ENCODE assay signal across 11 mouse cellular contexts in genomic region chrX:51035678-51036209, GRCm38 (mm10). TPM values are rescaled to one million over a fixed set of nuclear protein-coding genes. Genes with fewer than 3 reads are reported as not detected.
A peak's percentile ranks its signal among the peaks of the same experiment; 100 is the strongest.
DNase-seq lines count a peak whose midpoint lies in the region; ATAC-seq and TF ChIP-seq lines count a peak whose summit lies in the region.
"Had no signal": no experiment of that assay in that cellular context is flagged by ENCODE, and none has a peak within 500 bp of the region (broad histone marks: within the 10 kb centered on the region; RNA-seq: fewer than 3 reads in every experiment).

No protein-coding gene starts in this region.

- H3K4me3 ChIP-seq in kidney, embryonic 16.5 days (ENCODE audit: low read length), result no peak overlapping the region
- H3K4me3 ChIP-seq in embryonic facial prominence, embryonic 14.5 days (ENCODE audit: low read depth, low read length), result no peak overlapping the region
- no peak overlapping the region for H3K4me3 ChIP-seq in midbrain, embryonic 14.5 days (replicated peaks; ENCODE audit: low read depth, low read length)
- no peak overlapping the region for H3K4me3 ChIP-seq in intestine, embryonic 16.5 days (ENCODE audit: low read length)
- H3K4me3 ChIP-seq: liver, embryonic 12.5 days had no signal

- DNase-seq in kidney, adult 18-20 months, result no peak
- DNase-seq in brain, embryonic 14.5 days (ENCODE audit: low read depth), result peak; percentile 49
- DNase-seq in embryonic facial prominence, embryonic 14.5 days (ENCODE audit: low spot score), result peak; percentile 82
- DNase-seq in midbrain, embryonic 14.5 days, result peak; percentile 38
- DNase-seq in adrenal gland, adult 18-20 months (ENCODE audit: low spot score in 2 of 2), result no peak
- DNase-seq in ovary, postnatal 10 days (ENCODE audit: low spot score), result no peak
- DNase-seq: cerebellum, postnatal 14 days had no signal

- no peak overlapping the region for H3K27ac ChIP-seq in kidney, embryonic 16.5 days (ENCODE audit: low read length)
- H3K27ac ChIP-seq in embryonic facial prominence, embryonic 14.5 days (replicated peaks; ENCODE audit: low read depth, low read length), result peak overlapping the region; percentile 39; the same call in 1 of the 2 replicates
- H3K27ac ChIP-seq in midbrain, embryonic 14.5 days (replicated peaks; ENCODE audit: low read depth, low read length), result no peak overlapping the region
- no peak overlapping the region for H3K27ac ChIP-seq in intestine, embryonic 16.5 days (ENCODE audit: low read length)
- H3K27ac ChIP-seq: liver, embryonic 12.5 days had no signal

- no peak for ATAC-seq in kidney, embryonic 16.5 days (ENCODE audit: low FRiP score, low TSS enrichment)
- ATAC-seq in embryonic facial prominence, embryonic 14.5 days (ENCODE audit: low read depth), result no peak
- no peak; the same call in 1 of the 2 replicates for ATAC-seq in midbrain, embryonic 14.5 days (ENCODE audit: low FRiP score, low TSS enrichment)
- ATAC-seq in intestine, embryonic 16.5 days, result no peak
- ATAC-seq: liver, embryonic 12.5 days had no signal

- H3K9ac ChIP-seq in kidney, embryonic 16.5 days (replicated peaks; ENCODE audit: low read length), result no peak overlapping the region
- H3K9ac ChIP-seq in embryonic facial prominence, embryonic 14.5 days (ENCODE audit: low read depth, low read length), result no peak overlapping the region
- H3K9ac ChIP-seq in midbrain, embryonic 14.5 days (replicated peaks; ENCODE audit: low read length), result no peak overlapping the region
- H3K9ac ChIP-seq in intestine, embryonic 16.5 days (ENCODE audit: low read depth, low read length), result no peak overlapping the region
- H3K9ac ChIP-seq: liver, embryonic 12.5 days had no signal

- H3K4me1 ChIP-seq in kidney, embryonic 16.5 days (ENCODE audit: insufficient read depth, low read length), result no peaks in the 10 kb centered on the region
- no peaks in the 10 kb centered on the region for H3K4me1 ChIP-seq in embryonic facial prominence, embryonic 14.5 days (ENCODE audit: control insufficient read depth, insufficient read depth, low read length)
- no peaks in the 10 kb centered on the region for H3K4me1 ChIP-seq in midbrain, embryonic 14.5 days (ENCODE audit: control insufficient read depth, insufficient read depth, low read length)
- H3K4me1 ChIP-seq in intestine, embryonic 16.5 days (ENCODE audit: control insufficient read depth, insufficient read depth, low read length), result no peaks in the 10 kb centered on the region
- H3K4me1 ChIP-seq: liver, embryonic 12.5 days had no signal

- no peak for TF ChIP-seq POLR2A in brain, embryonic 14.5 days (IDR thresholded peaks at IDR 0.05; ENCODE audit: borderline replicate concordance, extremely low read depth, insufficient read depth, insufficient read length, poor library complexity, severe bottlenecking)

- H3K4me2 ChIP-seq in kidney, embryonic 16.5 days (replicated peaks; ENCODE audit: low read depth, low read length), result 0 out of 2 replicates have a peak overlapping the region, but pooled peaks have one; percentile 2
- peak overlapping the region; percentile 5; the same call in 1 of the 2 replicates for H3K4me2 ChIP-seq in embryonic facial prominence, embryonic 14.5 days (ENCODE audit: low read depth, low read length)
- H3K4me2 ChIP-seq in midbrain, embryonic 14.5 days (ENCODE audit: low read length), result no peak overlapping the region; the same call in 1 of the 2 replicates
- no peak overlapping the region for H3K4me2 ChIP-seq in intestine, embryonic 16.5 days (ENCODE audit: low read depth, low read length)
- H3K4me2 ChIP-seq: liver, embryonic 12.5 days had no signal

- WGBS in kidney, embryonic 16.5 days, result 25% methylated on average over 7 of the region's 7 CpGs
- 17% methylated on average over 7 of the region's 7 CpGs for WGBS in embryonic facial prominence, embryonic 14.5 days
- 20% methylated on average over 7 of the region's 7 CpGs for WGBS in midbrain, embryonic 14.5 days
- WGBS in intestine, embryonic 16.5 days, result 24% methylated on average over 7 of the region's 7 CpGs

- H3K27me3 ChIP-seq in kidney, embryonic 16.5 days (ENCODE audit: insufficient read depth, low read length), result no peaks in the 10 kb centered on the region; the same call in 1 of the 2 replicates
- no peaks in the 10 kb centered on the region for H3K27me3 ChIP-seq in embryonic facial prominence, embryonic 14.5 days (replicated peaks; ENCODE audit: control insufficient read depth, insufficient read depth, low read length)
- H3K27me3 ChIP-seq in midbrain, embryonic 14.5 days (ENCODE audit: control insufficient read depth, insufficient read depth, low read length), result no peaks in the 10 kb centered on the region
- no peaks in the 10 kb centered on the region for H3K27me3 ChIP-seq in intestine, embryonic 16.5 days (replicated peaks; ENCODE audit: control insufficient read depth, insufficient read depth, low read length)
- H3K27me3 ChIP-seq: CH12.LX; liver, embryonic 12.5 days had no signal

- no peaks in the 10 kb centered on the region for H3K9me3 ChIP-seq in kidney, embryonic 16.5 days (ENCODE audit: low read length)
- H3K9me3 ChIP-seq in embryonic facial prominence, embryonic 14.5 days (ENCODE audit: control insufficient read depth, low read length), result no peaks in the 10 kb centered on the region
- no peaks in the 10 kb centered on the region for H3K9me3 ChIP-seq in midbrain, embryonic 14.5 days (ENCODE audit: control insufficient read depth, low read length)
- H3K9me3 ChIP-seq in intestine, embryonic 16.5 days (ENCODE audit: control insufficient read depth, low read length), result no peaks in the 10 kb centered on the region
- H3K9me3 ChIP-seq: liver, embryonic 12.5 days had no signal

- TF ChIP-seq CTCF in brain, embryonic 14.5 days (IDR thresholded peaks at IDR 0.05; ENCODE audit: borderline replicate concordance, extremely low read depth, insufficient read depth, insufficient read length), result no peak

- H3K36me3 ChIP-seq in kidney, embryonic 16.5 days (ENCODE audit: insufficient read depth, low read length), result no peaks in the 10 kb centered on the region
- H3K36me3 ChIP-seq in embryonic facial prominence, embryonic 14.5 days (ENCODE audit: control insufficient read depth, insufficient read depth, low read length), result no peaks in the 10 kb centered on the region
- no peaks in the 10 kb centered on the region for H3K36me3 ChIP-seq in midbrain, embryonic 14.5 days (ENCODE audit: control insufficient read depth, insufficient read depth, low read length)
- H3K36me3 ChIP-seq in intestine, embryonic 16.5 days (ENCODE audit: control insufficient read depth, insufficient read depth, low read length), result no peaks in the 10 kb centered on the region
- H3K36me3 ChIP-seq: liver, embryonic 12.5 days had no signal

RNA-seq across cellular contexts. Expression of gene Rap2c, which starts 17.9 kb away (rescaled TPM):
- polyA plus RNA-seq in kidney, embryonic 16.5 days (2015; fragmentation: Nextera tagmentation; extraction: Ambion mirVana), result 13.4 and 13.5 TPM in 2 replicates
- polyA plus RNA-seq in brain, embryonic 14.5 days (2012; rRNA removed), result 25.6 and 30.2 TPM in 2 replicates
- 36.0 and 38.0 TPM in 2 replicates for polyA plus RNA-seq in embryonic facial prominence, embryonic 14.5 days (2014; fragmentation: Nextera tagmentation; extraction: Ambion mirVana)
- 19.9 and 22.4 TPM in 2 replicates for polyA plus RNA-seq in midbrain, embryonic 14.5 days (2014; fragmentation: Nextera tagmentation; extraction: Ambion mirVana)
- 10 to 100 TPM; 24.9 to 30.6 TPM for total RNA-seq in adrenal gland, adult 18-20 months (2021)
- 15.5 and 17.3 TPM in 2 replicates for polyA plus RNA-seq in intestine, embryonic 16.5 days (2015; fragmentation: Nextera tagmentation; extraction: Ambion mirVana)

Comparison
In these comparisons a context has a peak if more than half of its experiments do, and no peak if none do; other contexts are left out.
1. H3K4me2 ChIP-seq: peak in kidney, embryonic 16.5 days (single experiment) and embryonic facial prominence, embryonic 14.5 days (single experiment); none in midbrain, embryonic 14.5 days (single experiment) and intestine, embryonic 16.5 days (single experiment).
2. DNase-seq: peak in brain, embryonic 14.5 days (single experiment), embryonic facial prominence, embryonic 14.5 days (single experiment) and midbrain, embryonic 14.5 days (single experiment); none in kidney, adult 18-20 months (single experiment), adrenal gland, adult 18-20 months (0 of 2) and ovary, postnatal 10 days (single experiment).